Mouse (Mus musculus): ENCODE results near the gene Prkar1a. TPM values are rescaled to one million over a fixed set of nuclear protein-coding genes. Genes with fewer than 3 reads are reported as not detected.

The Prkar1a gene
- total RNA-seq, 2 experiments from 2014 or later = 522 to 554 TPM

DNA sequence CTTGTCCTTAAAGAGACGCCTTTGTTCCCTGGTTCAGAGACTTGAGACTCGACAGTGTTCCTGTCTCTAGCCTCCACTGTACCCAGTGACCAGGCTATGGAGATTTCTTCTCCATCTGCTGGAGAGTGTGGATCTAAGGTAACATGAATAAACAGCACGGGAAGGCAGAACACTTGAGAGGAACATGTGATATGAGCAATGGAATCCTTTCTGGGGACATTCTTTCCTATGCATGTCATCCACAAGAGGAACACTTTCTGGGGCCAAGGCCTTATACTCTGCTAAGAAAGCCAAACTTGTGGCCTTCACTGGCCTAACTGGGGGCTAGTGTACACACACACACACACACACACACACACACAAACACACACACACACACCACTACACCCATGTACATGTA lies 32.4 kb downstream of the Prkar1a start:
- Histone ChIP-seq H3K27ac (no peak overlapping the region), H3K4me3 (no peak overlapping the region)
- TF ChIP-seq CTCF (conservative IDR thresholded peaks at IDR 0.05) = no peak
- DNase-seq (ENCODE audit: low spot score in 2 of 2) = no peak

DNA sequence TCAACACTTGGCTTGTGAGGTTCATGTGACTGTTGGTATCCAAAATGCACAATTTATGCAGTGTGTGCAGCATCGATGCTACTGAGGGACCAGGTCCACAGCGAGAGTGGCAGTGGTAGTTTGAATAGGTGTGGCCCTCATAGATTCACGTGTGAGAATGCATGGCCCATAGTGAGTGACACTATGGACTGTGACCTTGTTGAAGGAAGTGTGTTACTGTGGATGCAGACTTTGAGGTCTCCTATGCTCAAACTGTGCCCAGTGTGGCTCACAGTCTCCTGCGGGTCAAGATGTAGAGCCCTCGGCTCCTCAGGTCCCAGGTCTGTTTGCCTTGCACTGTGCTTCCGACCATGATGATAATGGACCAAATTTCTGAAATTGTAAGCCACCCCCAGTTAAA lies 33.0 kb downstream of the Prkar1a start:
- no peak for TF ChIP-seq CTCF (conservative IDR thresholded peaks at IDR 0.05)
- Histone ChIP-seq H3K4me3 (no peak overlapping the region), H3K27ac (no peak overlapping the region)
- no peak for DNase-seq (ENCODE audit: low spot score in 2 of 2)

DNA sequence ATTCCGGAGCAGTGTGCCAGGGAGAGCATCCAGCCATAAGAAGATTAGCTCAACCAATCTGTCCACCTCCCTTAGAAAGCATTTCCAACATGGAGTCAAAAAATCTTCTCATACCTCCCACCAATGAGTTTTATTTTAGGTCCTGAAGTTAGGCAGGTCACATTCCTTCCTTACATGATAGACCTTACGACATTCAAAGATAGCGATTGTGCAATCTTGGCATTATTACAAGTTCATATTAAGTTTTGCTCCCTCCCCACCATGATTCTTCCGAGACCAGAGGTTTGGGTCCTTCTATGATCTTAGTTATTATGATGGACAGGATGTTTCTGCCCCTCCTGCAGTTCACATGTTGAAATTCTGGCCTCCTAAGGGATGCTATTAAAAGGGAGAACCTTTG lies 40.3 kb downstream of the Prkar1a start:
- no peak for DNase-seq (ENCODE audit: low spot score in 2 of 2)
- no peak overlapping the region for H3K27ac ChIP-seq
- TF ChIP-seq CTCF (conservative IDR thresholded peaks at IDR 0.05) = no peak
- no peak overlapping the region for H3K4me3 ChIP-seq

DNA sequence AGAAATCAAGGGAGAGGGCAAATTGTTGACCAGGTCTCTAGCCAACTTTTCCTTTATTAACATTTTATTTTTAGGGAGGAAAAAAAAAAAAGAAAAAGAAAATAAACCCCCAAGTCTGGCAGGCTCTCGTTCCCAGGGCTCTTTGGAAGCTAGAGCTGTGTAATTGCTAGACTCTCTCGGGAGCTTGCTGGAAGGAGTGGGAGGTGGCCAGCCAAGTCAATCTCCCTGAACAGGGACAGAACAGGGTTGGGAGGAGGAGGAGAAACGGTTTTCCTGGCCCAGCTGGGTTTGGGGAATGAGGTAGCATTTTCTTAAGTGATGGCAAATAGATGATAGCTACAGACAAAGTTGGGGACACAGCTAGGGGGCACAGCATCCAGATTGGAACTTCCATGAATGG lies 43.5 kb downstream of the Prkar1a start:
- Histone ChIP-seq H3K4me3 (no peak overlapping the region), H3K27ac (peak overlapping the region; percentile 69)
- TF ChIP-seq CTCF (conservative IDR thresholded peaks at IDR 0.05) = no peak
- DNase-seq (ENCODE audit: low spot score in 2 of 2) = peak in 1 of 2 experiments; percentile 26

DNA sequence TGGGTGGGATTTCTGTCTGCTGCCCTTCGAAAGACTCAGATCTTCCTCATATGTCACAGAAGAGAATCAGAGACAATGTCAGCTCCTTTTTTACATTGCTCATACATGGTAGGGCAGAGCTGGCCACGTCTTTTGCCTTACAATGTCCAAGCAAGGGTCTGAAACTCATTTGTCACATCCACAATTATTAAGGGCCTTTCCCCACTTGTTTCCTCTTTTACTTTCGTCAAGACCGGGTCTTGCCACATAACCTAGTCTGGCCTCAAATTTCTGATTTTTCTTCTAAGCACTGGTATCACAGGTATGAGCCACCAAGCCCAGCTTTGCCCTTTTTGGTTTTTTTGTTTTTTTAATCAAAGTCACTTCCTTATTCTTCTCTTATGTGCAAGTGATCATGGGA lies 47.3 kb downstream of the Prkar1a start:
- Histone ChIP-seq H3K27ac (no peak overlapping the region), H3K4me3 (no peak overlapping the region)
- TF ChIP-seq CTCF (conservative IDR thresholded peaks at IDR 0.05) = no peak
- DNase-seq (ENCODE audit: low spot score in 2 of 2) = no peak

DNA sequence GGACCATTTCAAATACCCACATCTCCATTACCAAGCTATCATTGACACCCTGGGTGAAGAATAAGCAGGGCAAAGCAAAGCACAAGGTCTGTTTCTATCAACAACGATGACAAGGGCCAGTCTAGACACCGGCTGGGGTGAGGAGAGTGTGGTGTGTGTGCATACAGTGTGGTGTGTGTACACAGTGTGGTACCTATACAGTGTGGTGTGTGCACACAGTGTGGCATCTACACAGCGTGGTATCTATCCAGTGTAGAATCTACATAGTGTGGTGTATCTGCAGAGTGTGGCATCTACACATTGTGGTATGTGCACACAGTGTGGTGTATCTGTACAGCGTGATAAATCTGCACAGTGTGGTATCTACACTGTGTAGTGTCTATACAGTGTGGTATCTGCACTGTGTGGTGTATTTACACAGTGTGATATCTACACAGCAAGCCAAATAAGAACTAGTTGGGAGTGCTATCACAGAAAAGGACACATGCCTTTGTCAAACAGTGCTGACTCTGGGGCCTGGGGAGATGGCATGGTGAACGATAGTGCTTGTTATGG lies 48.0 kb downstream of the Prkar1a start:
- DNase-seq (ENCODE audit: low spot score in 2 of 2) = no peak
- H3K4me3 ChIP-seq = no peak overlapping the region
- no peak for TF ChIP-seq CTCF (conservative IDR thresholded peaks at IDR 0.05)
- H3K27ac ChIP-seq = no peak overlapping the region

DNA sequence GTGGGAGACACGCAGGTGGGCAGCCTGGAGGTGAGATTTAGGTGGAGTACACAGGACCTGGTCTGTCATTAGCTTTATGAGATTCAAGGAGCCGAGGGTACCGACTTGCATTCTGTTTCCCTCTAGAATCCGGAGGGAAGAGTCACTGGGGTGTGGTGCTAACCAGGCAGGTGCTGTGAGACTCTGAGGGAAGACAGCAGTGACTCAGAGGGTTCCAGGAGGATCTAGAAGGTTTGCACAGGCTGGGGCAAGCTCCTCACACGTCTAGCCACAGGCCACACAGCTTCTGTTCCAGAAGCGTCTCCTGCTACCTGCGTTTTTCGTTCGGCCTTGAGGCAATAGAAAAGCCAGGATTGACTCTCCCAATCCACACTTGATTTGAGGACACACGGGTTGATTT lies 49.5 kb downstream of the Prkar1a start:
- TF ChIP-seq CTCF (conservative IDR thresholded peaks at IDR 0.05) = no peak
- Histone ChIP-seq H3K4me3 (no peak overlapping the region), H3K27ac (no peak overlapping the region)
- no peak for DNase-seq (ENCODE audit: low spot score in 2 of 2)

DNA sequence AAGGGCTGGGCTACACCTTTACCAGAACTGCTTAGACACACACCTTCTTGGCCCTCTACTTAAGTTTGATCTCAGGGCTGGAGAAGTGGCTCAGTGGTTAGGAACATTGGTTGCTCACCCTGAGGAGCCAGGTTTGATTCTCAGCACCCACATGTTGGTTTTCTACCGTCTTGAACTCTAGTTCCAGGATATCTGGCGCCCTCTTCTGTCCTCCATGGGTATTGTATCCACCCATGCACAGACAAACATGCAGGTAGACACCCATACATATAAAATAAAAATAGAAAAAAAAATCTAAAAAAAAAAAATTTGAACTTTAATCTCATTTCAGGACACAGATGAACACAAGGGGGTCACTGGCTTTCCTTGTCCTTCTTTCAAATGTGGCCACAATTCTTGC lies 50.6 kb downstream of the Prkar1a start:
- Histone ChIP-seq H3K4me3 (no peak overlapping the region), H3K27ac (no peak overlapping the region)
- TF ChIP-seq CTCF (conservative IDR thresholded peaks at IDR 0.05) = peak; percentile 55
- no peak for DNase-seq (ENCODE audit: low spot score in 2 of 2)

DNA sequence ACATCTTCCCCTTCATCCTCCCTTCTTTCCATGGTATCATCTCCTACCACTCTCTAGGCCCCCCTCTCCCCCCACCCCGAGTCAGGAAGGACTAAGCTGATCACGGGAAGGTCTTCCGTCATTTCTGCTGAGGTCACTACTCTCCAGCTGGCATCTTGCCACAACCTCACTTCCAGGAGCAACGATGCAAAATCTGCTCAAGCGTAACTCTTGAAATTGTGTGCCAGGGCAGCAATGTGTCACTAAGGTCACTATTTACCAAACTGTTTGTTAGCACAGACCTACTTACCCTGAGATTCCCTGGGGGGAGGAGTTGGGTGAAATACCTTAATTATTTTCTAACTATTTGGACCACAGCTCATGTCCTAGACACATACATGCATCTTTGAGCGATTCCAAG lies 51.6 kb downstream of the Prkar1a start:
- Histone ChIP-seq H3K27ac (no peak overlapping the region), H3K4me3 (no peak overlapping the region)
- no peak for DNase-seq (ENCODE audit: low spot score in 2 of 2)
- TF ChIP-seq CTCF (conservative IDR thresholded peaks at IDR 0.05) = no peak

DNA sequence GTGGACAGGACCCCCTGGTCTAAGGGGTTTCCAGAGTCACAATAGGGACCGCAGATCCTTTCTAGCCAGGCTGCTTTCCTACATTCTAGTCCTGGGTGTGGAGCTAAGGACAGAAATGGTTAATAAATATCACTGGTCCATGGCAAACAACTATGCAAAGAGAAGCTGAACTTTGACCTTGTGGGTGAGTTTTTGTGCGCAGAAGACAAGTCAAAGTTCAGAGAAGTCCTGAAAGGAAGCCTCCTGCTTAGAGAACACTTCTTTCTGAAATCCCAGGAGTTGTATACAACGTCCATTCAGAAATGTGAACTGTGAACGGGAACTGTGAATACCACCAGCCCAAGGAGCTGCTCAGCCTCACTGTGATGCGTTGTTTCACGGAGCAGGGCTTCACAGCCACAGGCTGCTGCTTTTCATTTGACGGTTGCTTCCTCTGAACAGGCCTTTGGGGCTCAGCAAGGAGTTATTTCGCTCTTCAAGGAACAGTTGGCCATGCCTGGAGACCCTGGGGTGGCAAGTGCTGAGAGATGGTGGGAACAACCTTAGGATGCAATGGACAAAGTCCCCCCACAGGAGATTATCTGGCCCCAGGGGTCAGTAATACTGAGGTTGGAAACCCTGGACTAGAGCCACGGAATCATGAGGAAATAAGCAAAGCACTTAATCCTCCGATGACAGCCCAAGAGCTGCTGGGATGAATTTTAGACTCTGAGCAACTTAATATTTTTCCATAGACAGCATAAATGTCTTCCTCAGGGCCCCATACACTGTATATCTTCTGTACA lies 53.0 kb downstream of the Prkar1a start:
- no peak overlapping the region for H3K4me3 ChIP-seq

DNA sequence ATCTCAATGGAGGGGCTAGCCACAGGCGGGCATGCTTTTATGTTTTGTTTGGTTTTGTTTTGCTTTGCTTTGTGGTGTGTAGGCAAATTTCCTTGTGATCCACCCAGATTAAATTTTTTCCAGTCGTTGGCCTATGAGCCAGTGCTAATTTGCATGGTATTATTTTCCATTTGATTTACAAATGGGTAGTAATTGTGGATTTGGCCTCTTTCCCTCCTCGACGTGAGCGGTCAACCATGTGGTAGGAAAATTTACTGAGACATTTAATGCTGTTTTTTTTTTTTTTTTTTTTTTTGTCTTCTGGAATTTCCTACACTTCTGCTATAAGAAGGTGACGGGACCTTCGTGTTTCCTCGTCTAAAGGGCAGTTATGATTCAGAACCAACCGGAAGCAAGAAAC lies 54.6 kb downstream of the Prkar1a start:
- no peak for DNase-seq (ENCODE audit: low spot score in 2 of 2)
- H3K27ac ChIP-seq = no peak overlapping the region
- H3K4me3 ChIP-seq = no peak overlapping the region
- no peak for TF ChIP-seq CTCF (conservative IDR thresholded peaks at IDR 0.05)

More for the DNA sequence above, 53.0 kb downstream of the Prkar1a start:
- no peak overlapping the region for H3K27ac ChIP-seq
- no peak for TF ChIP-seq CTCF (conservative IDR thresholded peaks at IDR 0.05)
- no peak for DNase-seq (ENCODE audit: low spot score in 2 of 2)

DNA sequence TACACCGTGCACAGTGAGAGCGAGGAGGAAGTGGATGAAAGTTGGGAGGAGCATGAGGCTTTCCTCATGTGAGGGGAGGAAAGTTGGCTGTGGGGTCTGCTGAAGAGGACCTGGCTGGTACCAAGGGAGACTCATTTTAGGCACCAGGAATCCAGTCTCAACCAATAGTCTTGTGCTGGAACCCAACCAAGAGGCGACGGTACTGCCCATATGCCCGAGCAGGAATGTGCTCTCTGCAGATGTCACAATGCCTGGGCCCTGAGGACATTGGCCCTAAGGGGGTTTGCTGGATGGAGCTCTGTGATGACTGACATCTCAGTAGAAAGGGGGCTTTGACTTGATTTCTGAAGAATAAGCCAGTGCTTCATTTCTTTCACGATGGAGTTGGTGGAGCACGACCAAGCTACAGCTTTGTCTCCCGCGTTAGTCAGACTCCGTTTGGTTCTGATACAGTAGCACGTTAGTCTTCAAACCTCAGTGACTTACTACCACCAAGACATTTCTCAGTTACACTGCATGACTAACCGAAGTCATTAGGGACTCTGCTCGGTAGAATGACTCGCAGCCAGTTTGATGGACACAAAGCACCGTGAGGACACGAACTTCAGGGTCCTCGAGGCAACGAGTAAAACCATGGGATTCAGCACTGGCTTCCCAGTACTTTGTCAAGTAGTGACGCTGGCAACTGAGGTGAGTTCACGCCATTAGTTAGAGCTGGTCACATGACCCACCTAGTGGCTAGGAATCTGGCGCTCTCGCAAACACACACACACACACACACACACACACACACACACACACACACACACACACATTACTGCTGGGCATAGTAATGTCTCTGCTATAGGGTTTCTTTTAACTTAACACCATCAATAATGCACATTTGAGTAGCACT lies 55.4 kb downstream of the Prkar1a start:
- Histone ChIP-seq H3K4me3 (no peak overlapping the region), H3K27ac (no peak overlapping the region)
- no peak for TF ChIP-seq CTCF (conservative IDR thresholded peaks at IDR 0.05)
- DNase-seq (ENCODE audit: low spot score in 2 of 2) = no peak

DNA sequence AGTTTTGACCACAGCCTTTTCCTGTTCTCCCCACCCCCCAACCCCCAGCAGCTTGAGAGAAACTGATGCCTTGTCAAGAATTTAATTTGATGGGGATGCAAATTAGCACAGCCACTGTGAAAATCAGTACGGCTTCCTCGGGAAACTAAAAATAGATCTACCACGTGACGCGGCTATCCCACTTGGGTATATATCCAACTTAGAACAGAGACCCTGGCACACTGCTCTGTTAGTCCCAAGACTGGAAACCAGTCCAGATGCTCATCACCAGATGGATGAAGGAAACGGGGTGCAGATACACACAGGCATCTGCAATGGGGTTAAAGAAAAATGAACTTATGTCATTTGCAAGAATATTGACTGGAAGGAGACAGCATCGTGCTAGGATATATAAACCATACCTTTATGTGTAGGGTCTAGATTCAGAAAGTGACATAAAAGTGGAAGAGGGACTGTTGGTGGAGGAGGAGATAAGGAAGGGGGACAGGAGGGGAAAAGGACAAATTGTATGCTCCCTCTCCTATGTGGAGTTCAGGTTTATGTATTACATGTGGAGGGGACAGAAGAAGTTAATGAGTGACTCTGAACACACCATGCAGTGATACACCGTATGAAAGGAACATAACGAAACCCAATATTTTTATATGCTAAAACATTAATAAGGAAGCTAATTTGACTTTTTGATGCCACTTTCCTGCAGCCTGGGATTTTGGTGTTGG lies 56.3 kb downstream of the Prkar1a start:
- DNase-seq (ENCODE audit: low spot score in 2 of 2) = no peak
- Histone ChIP-seq H3K4me3 (no peak overlapping the region), H3K27ac (no peak overlapping the region)
- no peak for TF ChIP-seq CTCF (conservative IDR thresholded peaks at IDR 0.05)

Measured in layer of hippocampus, adult 2 months (tissue).